In the genomic region with DNA sequence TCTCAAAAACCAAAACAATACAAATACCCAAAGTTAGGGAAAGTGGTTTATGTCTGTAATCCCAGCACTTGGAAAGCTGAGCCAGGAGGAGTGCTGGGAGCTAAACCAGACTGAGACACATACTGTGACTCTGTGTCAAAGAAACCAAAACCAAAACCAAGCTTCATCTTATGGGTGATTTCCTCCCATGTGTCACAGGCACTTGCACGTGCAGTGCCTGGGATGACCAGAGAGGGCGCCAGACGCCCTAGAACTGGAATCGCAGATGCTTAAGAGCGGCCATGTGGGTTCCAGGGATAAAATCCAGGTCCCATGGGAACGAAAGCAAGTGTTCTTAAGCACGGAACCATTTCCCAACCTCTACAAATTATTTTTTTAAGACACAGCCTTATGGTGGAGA, we compare ENCODE assay signal across 8 mouse cellular contexts.
DNase-seq lines count a peak whose midpoint lies in the region; ATAC-seq and TF ChIP-seq lines count a peak whose summit lies in the region.

No protein-coding gene starts in this region.

- no peaks in the 10 kb centered on the region for H3K27me3 ChIP-seq in heart, adult 2 months (ENCODE audit: control insufficient read depth, insufficient read depth, low read length)
- H3K27me3 ChIP-seq in kidney, embryonic 16.5 days (ENCODE audit: insufficient read depth, low read length) = no peaks in the 10 kb centered on the region
- no peaks in the 10 kb centered on the region for H3K27me3 ChIP-seq in midbrain, postnatal 0 days (ENCODE audit: insufficient read depth, low read length)

- H3K4me2 ChIP-seq in kidney, embryonic 16.5 days (replicated peaks; ENCODE audit: low read depth, low read length) = no peak overlapping the region
- H3K4me2 ChIP-seq in midbrain, postnatal 0 days (ENCODE audit: low read depth, low read length, poor library complexity, severe bottlenecking) = no peak overlapping the region

- peak; percentile 72 for TF ChIP-seq CTCF in heart, adult 2 months (IDR thresholded peaks at IDR 0.05)
- peak; percentile 66 for TF ChIP-seq CTCF in midbrain, postnatal 0 days (IDR thresholded peaks at IDR 0.05)

- DNase-seq in heart, adult 2 months = peak; percentile 49 to 61
- DNase-seq in heart, postnatal 25 days (ENCODE audit: low spot score) = no peak
- DNase-seq in 3T3-L1 (ENCODE audit: low read depth, low spot score) (peak; percentile 63), NIH3T3 (ENCODE audit: low read depth) (peak; percentile 75)
- DNase-seq in embryo, embryonic 11 days = peak; percentile 70
- DNase-seq in midbrain, postnatal 0 days (ENCODE audit: low spot score) = peak; percentile 54
- DNase-seq in thymus, postnatal 14 days = peak; percentile 73

- no peak for TF ChIP-seq POLR2A in heart, adult 2 months (IDR thresholded peaks at IDR 0.05; ENCODE audit: insufficient read depth, low read depth, low read length)

- no peak overlapping the region for H3K9ac ChIP-seq in heart, adult 2 months (ENCODE audit: low read depth, low read length)
- no peak overlapping the region for H3K9ac ChIP-seq in kidney, embryonic 16.5 days (replicated peaks; ENCODE audit: low read length)
- H3K9ac ChIP-seq in midbrain, postnatal 0 days (replicated peaks; ENCODE audit: low read length, poor library complexity, severe bottlenecking) = no peak overlapping the region

- H3K79me2 ChIP-seq in heart, adult 2 months (replicated peaks; ENCODE audit: control insufficient read depth, insufficient read depth, low read length) = no peaks in the 10 kb centered on the region

- no peak for TF ChIP-seq EP300 in heart, adult 2 months (IDR thresholded peaks at IDR 0.05; ENCODE audit: insufficient read depth, low read depth, low read length)

- WGBS in heart, adult 2 months = 41% methylated on average over 7 of the region's 7 CpGs
- 47% methylated on average over 7 of the region's 7 CpGs for WGBS in kidney, embryonic 16.5 days
- 48% methylated on average over 7 of the region's 7 CpGs for WGBS in midbrain, postnatal 0 days

- intact Hi-C loops in heart, adult 2 months (cut with DNase I) = no loop called here
- intact Hi-C loops in heart, postnatal 25 days (cut with DNase I) = loop anchor here (10.0 kb wide), 1 partner anchor 161 kb away; no protein-coding TSS in a partner anchor

- H3K36me3 ChIP-seq in heart, adult 2 months (ENCODE audit: control insufficient read depth, insufficient read depth, low read length) = no peaks in the 10 kb centered on the region
- no peaks in the 10 kb centered on the region for H3K36me3 ChIP-seq in kidney, embryonic 16.5 days (ENCODE audit: insufficient read depth, low read length)
- no peaks in the 10 kb centered on the region for H3K36me3 ChIP-seq in midbrain, postnatal 0 days (ENCODE audit: insufficient read depth, low read length)

- H3K4me3 ChIP-seq in heart, adult 2 months = no peak overlapping the region
- H3K4me3 ChIP-seq in kidney, embryonic 16.5 days (ENCODE audit: low read length) = no peak overlapping the region
- no peak overlapping the region for H3K4me3 ChIP-seq in midbrain, postnatal 0 days (ENCODE audit: low read depth, low read length)

- no peak for ATAC-seq in kidney, embryonic 16.5 days (ENCODE audit: low FRiP score, low TSS enrichment)
- ATAC-seq in midbrain, postnatal 0 days (ENCODE audit: low FRiP score) = no peak

- no peak overlapping the region for H3K27ac ChIP-seq in heart, adult 2 months
- H3K27ac ChIP-seq in kidney, embryonic 16.5 days (ENCODE audit: low read length) = peak overlapping the region; percentile 13; the same call in 1 of the 2 replicates
- no peak overlapping the region for H3K27ac ChIP-seq in midbrain, postnatal 0 days (ENCODE audit: low read depth, low read length)

- no peaks in the 10 kb centered on the region for H3K4me1 ChIP-seq in heart, adult 2 months (ENCODE audit: control insufficient read depth, insufficient read depth, low read length)
- H3K4me1 ChIP-seq in kidney, embryonic 16.5 days (ENCODE audit: insufficient read depth, low read length) = peaks cover 12% of the 10 kb centered on the region
- H3K4me1 ChIP-seq in midbrain, postnatal 0 days (ENCODE audit: insufficient read depth, low read length) = no peaks in the 10 kb centered on the region

- H3K9me3 ChIP-seq in kidney, embryonic 16.5 days (ENCODE audit: low read length) = no peaks in the 10 kb centered on the region
- H3K9me3 ChIP-seq in midbrain, postnatal 0 days (ENCODE audit: low read length) = no peaks in the 10 kb centered on the region
